Mouse (Mus musculus) CD4-positive helper T cell, adult 2 months (primary cell): ENCODE data around the gene Neurl4.
A peak's percentile ranks its signal among the peaks of the same experiment; 100 is the strongest.
"Not testable (repeated sequence)": the region's sequence is repeated elsewhere in the genome, so short reads cannot be mapped to it uniquely, and the experiment has no call there.

Experiments used
- DNase-seq: peaks from one replicate; pipeline ENCODE4 v3.0.0-alpha.2; 2012; ENCODE audit warnings: low read depth, missing footprints, low spot score

Gene Neurl4

DNA sequence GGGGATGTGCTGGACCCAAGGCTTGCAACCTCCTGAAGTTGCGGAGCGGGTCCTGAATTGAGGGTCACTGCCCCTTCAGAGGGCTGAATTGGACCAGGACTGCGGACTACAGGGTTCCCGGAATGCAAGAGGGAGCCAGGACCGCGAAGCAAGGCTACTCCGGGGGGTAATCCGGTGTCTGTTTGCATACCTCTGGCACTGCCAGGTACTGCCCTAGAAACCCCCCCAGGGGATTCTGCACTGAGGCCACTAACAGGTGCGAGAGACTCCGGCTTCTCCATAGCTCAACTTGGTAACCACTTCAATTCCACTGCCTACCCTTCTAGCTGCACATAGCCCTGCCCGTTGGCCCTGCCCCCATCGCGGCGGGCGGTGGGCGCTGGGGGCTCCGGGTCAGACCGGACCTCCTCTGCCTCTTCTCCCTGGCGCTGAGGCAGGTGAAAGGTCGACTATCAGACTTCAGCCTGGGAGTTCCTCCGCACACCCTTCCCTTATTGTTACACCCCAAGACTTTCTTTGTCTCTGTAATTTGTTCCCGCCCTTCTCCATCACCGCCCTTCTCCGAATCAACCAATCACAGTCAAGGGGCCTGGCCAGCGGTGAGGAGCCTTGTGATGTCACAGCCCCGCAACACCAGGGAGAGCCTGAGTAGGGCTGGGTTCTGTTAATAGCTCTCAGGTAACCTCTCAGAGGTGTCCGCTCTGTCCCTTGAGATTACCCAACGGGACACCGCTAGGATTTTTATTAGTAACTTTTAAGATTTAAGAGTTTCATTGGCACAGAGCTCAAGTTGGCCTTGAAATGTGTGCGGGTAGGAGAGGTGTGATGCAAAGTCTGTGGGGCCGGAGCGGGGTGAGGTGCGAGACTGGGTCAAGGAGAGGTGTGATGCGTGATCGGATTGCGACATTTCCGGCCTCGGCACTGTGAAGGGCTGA lies at the start of gene Neurl4, which contains the start of gene 2810408A11Rik:
TSS of gene Neurl4 (plus strand) at position 602 of the 935 bp plus-strand sequence.
TSS of gene 2810408A11Rik (minus strand) at position 517 of the 935 bp plus-strand sequence.
- DNase-seq: peak; percentile 95

DNA sequence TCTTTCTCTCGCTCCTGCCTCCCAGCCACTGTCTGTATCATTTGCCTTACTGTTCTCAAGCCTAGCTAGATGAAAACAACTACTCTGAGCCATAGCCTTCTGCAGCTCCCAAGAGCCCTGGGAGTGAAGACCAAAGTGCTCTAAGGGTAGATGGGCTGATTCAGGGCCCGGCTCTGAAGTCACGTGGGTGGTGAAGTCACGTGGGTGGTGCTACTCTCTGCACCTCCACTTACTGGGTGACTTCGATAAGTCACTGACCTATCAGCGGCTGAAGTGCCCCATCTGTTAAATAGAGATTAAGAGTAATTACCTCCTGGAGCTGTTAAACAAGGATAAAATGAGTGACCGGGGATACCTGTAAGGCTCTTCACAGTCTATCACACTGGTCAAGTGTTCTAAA lies 46.9 kb upstream of the Neurl4 start:
- DNase-seq: peak; percentile 26

DNA sequence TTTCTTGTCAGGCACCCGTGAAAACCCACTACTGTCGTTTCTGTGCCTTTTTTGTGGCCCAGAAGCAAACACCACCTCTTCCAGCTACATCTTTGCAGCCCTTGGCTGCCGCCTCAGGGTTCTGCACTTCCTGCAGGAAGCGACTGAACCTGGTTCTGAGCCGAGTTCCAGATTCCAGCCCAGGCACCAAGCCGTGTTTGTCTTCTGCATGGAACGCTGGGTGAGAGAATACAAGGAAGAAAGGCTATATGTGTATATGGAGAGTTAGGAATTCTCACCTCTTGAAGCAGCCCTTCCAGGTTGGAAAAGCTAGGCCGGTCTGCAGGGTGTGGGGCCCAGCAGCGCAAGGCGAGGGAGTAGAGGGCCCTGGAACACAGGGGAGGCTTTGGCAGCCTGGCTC lies 46.2 kb upstream of the Neurl4 start:
- no peak for DNase-seq

GRCm38 (mm10) chr11:69855347-69855746 lies 45.5 kb upstream of the Neurl4 start:
- peak; percentile 51 for DNase-seq

GRCm38 (mm10) chr11:69858113-69858998 lies 42.5 kb upstream of the Neurl4 start, which contains the start of gene Tnk1:
Gene Tnk1, minus strand, starts transcription at chr11:69858730.
- DNase-seq: no peak

DNA sequence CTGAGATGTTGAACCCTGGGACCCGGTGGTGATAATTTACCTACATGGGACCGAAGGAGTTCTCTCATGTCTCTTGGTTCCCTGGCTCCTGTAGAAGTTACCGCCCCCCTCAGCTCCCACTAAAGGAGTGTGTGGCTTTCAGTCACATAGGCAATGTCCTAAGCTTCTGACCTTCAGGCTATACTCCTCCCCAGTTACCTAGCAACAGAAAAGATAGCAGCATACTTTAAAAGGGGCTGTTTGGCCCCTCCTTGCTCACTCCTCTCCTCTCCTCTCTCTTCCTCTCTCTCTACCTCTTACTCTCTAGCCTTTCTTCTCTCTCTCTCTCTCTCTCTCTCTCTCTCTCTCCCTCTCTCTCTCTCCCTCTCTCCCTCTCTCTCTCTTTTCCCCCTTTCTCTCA lies 37.1 kb upstream of the Neurl4 start:
- DNase-seq: not testable (repeated sequence)

DNA sequence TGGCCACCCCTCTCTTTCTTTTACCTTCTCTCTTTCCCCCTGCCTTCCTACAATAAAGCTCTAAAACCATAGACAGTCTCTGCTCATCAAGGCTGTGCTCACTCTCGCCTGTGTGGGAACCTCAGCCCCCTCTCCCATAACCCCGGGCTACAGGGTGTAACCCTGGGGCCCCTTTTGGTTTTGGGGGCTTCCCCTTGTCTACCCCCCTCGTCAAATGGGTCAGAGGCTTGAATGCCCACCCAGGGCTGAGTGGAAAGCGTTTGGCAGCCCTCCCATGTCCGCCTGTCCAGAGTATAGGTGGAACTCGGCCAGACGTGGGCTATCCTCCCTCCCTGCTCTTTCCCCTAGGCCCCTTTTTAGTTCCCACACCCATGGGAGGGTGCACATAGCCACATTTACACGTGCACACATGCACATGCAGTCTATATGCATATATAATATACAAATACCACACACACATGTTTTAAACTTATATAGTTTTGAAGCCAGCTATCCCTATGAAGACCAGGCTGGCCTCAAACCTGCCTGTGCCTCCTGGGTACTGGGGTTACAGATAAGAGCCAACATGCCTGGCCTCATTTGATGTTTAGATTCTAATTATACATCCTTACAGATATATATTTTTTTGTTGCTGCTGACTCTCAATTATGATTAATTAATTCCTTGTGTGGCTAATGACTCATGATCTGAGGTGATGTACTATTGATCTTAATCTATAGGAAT lies 36.6 kb upstream of the Neurl4 start:
- DNase-seq: no peak

- DNase-seq: no peak
Measured at GRCm38 (mm10) chr11:69865561-69865960, 35.3 kb upstream of the Neurl4 start.

DNA sequence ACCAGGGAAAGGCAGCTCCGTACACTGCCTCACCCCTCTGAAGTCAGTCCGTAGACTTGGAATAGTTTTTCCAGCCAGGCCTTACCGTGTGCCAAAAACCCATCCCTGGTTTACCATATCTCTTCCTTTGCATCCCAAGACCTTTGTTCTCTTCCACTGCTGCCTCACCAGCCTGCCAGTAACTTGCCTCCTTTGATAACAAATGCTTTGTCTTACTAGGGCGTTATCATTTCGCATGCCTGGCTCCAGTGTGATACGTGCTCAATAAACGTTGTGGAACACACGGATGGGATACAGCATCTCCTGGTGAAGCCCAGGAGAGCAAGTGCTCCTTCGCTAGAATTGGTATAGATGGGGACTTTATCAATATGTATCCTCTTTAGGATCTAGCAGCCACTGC lies 33.5 kb upstream of the Neurl4 start:
- no peak for DNase-seq

- DNase-seq: no peak
Measured at GRCm38 (mm10) chr11:69870289-69871069, 30.4 kb upstream of the Neurl4 start.

- DNase-seq: no peak
Measured at GRCm38 (mm10) chr11:69871822-69872221, 29.1 kb upstream of the Neurl4 start.

DNA sequence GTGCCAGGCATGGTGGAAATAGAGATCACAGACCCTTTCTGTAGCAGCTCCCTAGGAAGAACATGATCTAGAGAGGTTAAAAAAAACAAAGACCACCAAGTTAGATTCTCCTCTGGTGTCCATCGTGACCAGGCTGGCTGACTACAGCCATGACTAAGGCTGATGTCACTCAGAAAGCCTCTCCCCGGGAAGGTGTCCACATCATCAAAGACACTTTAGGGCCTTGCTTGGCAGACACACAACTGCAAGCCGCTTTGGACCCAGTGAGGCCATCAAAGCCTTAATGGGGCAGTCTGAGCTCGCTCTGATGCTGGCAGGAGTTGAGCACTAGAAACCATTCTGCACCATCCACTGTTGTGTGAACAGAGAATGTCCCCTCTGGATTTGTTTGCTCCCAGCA lies 28.4 kb upstream of the Neurl4 start:
- no peak for DNase-seq

DNA sequence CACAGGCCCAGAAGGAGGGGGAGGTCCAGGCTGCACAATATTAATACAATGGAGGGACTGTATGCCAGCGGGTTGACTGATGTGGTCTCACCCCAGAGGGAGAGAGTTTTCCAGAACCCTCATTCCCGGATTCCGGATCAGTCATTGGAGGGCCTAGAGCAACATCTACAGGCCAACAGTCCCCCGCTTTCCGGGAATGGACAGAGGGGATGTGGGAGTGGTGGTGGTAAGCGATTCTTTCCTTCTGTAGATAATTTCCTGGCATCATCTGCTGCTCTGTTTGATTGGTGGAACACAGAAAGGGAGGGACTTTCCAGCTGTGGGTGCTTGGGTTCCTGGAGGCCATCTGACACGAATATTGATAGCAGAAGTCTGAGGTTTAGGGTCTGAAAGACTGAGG lies 24.7 kb upstream of the Neurl4 start:
- DNase-seq: peak; percentile 65

DNA sequence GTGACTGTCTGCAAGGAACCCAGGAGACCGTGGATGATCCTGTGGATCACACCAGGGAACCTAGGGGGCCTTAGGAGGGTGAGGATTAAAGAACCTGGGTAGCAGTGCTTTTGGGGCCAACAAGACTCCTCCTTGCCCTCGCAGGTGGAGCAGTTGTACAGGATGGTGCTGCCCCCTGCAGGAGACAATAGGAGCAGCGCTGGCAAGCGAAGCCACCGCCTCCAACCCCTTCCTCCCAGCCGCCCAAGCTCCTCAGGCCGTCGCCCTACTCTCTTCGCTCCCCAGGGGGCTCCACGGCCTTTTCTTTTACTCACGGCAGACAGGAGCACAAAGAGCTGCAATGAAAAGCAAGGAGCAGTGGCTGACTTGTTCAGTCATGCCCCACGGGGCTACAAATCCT lies 24.0 kb upstream of the Neurl4 start:
- peak; percentile 88 for DNase-seq

DNA sequence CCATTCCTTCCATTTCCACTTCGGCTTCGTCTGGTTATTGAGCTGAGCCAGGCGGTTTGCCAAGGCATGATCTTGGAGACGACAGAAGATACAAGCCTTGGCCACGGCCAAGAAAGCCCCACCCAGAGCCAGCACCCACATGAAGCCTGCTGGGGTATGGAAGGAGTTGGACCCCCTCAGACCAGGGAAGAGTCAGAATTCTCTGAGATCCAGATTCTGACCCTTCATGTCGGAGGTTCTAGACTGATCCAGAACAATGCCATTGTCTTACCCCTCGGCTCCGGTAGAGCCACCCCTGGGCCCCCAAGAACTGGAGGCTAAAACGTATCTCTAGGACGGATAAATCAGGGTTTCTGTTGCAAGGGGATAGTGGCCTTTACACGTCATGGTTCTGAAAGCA lies 23.0 kb upstream of the Neurl4 start, which contains the start of gene Tmem95:
TSS of gene Tmem95 (minus strand) at position 141 of the 400 bp plus-strand sequence.
- no peak for DNase-seq

DNA sequence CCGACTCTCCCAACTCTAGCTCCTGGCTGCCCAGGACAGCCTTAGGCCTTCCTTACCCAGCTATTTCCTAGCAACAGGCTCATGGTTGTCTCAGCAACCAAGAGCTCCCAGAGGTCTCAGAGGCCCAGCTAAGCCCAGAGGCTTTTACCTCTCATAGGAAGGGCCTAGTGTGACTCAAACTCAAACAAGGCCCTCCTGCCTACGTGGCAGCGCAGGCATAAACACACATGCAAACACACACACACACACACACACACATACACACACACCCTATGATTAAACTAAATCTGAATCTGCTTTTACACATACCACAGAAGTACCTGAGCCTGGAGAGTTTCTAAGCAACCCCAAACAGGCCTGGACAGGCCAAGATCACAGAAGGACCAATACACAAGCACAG lies 22.5 kb upstream of the Neurl4 start:
- no peak for DNase-seq

DNA sequence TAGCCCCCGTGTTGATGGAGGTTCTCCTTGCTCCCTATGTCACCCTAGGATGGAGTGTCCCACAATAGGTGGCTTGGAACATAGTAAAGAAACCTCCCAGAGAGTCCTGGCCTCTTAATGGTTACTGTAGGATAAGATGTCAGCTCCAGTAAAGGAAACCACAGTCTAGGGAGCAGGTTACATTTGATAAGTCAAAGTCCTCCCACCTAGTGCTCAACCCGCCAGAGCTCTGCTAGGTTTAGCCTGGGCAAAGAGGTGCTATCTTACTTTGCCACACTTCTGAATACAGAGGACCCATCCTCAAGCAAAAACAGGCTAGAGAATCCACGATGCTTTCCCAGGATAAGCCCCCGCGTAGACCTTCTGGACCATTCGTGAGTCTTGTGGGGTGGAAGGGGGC lies 21.9 kb upstream of the Neurl4 start:
- no peak for DNase-seq

GRCm38 (mm10) chr11:69879711-69880110 lies 21.2 kb upstream of the Neurl4 start:
- DNase-seq: no peak

DNA sequence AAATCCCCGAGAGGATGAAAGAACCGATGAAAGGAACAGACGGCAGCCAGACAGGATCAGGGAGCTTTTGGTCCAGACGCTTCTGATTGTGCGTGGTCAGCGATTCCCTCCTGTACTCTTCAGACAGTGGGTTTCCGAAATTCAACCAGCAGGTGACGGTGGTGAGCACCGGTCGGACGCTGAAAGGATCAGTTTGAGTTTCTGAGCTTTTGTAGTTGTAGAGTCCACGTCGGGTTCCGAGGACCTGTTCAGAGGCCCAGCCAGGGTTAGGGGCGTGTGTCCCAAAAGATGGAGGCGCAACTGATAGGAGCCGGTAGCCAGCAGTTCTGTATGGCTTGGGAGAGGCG lies 20.4 kb upstream of the Neurl4 start:
- peak; percentile 79 for DNase-seq

GRCm38 (mm10) chr11:69880853-69881603 lies 19.8 kb upstream of the Neurl4 start, which contains the start of gene Kctd11:
Gene Kctd11, minus strand, starts transcription at chr11:69881406.
- DNase-seq: peak; percentile 79
